In genomic region chr14:54780836-54781609, GRCm38 (mm10) we compare ENCODE assay signal across 8 mouse cellular contexts. TPM values are rescaled to one million over a fixed set of nuclear protein-coding genes. Genes with fewer than 3 reads are reported as not detected.
DNase-seq lines count a peak whose midpoint lies in the region; ATAC-seq and TF ChIP-seq lines count a peak whose summit lies in the region.

No protein-coding gene starts in this region.

- peaks cover 6 to 11% of the 10 kb centered on the region in 2 experiments for H3K27me3 ChIP-seq in MEL (ENCODE audit: control insufficient read depth in 1 of 2, insufficient read depth in 2 of 2, low read length in 2 of 2)
- H3K27me3 ChIP-seq in forebrain, embryonic 15.5 days = no peaks in the 10 kb centered on the region
- no peaks in the 10 kb centered on the region for H3K27me3 ChIP-seq in neural tube, embryonic 14.5 days (ENCODE audit: control insufficient read depth, insufficient read depth, low read length)

- peaks cover 0 to 8% of the 10 kb centered on the region in 2 experiments; a peak in 2 of 4 replicates for H3K36me3 ChIP-seq in MEL (ENCODE audit: control insufficient read depth in 1 of 2, insufficient read depth in 2 of 2, low read length in 2 of 2)
- no peaks in the 10 kb centered on the region for H3K36me3 ChIP-seq in forebrain, embryonic 15.5 days
- H3K36me3 ChIP-seq in neural tube, embryonic 14.5 days (ENCODE audit: control insufficient read depth, insufficient read depth, low read length) = no peaks in the 10 kb centered on the region

- ATAC-seq in forebrain, embryonic 15.5 days (replicated peaks) = peak; percentile 77
- ATAC-seq in neural tube, embryonic 14.5 days (ENCODE audit: low read depth) = peak; percentile 89

- H3K79me2 ChIP-seq in MEL (ENCODE audit: control insufficient read depth, insufficient read depth, low read length, poor library complexity) = no peaks in the 10 kb centered on the region

- peak overlapping the region; percentile 52 to 71 for H3K4me3 ChIP-seq in MEL (ENCODE audit: control insufficient read depth in 1 of 2, insufficient read depth in 1 of 2, low read depth in 2 of 2, low read length in 2 of 2)
- peak overlapping the region; percentile 74 for H3K4me3 ChIP-seq in brown adipose tissue, adult 24 weeks (ENCODE audit: insufficient read depth, low read depth, low read length)
- H3K4me3 ChIP-seq in forebrain, embryonic 15.5 days = peak overlapping the region; percentile 56
- peak overlapping the region; percentile 35 for H3K4me3 ChIP-seq in neural tube, embryonic 14.5 days (ENCODE audit: low read depth, low read length)

- WGBS in forebrain, embryonic 15.5 days = 2% methylated on average over 35 of the region's 35 CpGs
- 2% methylated on average over 35 of the region's 35 CpGs for WGBS in neural tube, embryonic 14.5 days

- peak overlapping the region; percentile 89 for H3K4me2 ChIP-seq in forebrain, embryonic 15.5 days (replicated peaks)
- peak overlapping the region; percentile 60 for H3K4me2 ChIP-seq in neural tube, embryonic 14.5 days (ENCODE audit: low read depth, low read length)

- no peaks in the 10 kb centered on the region for H3K9me3 ChIP-seq in MEL (replicated peaks; ENCODE audit: insufficient read depth, low read length)
- H3K9me3 ChIP-seq in forebrain, embryonic 15.5 days = no peaks in the 10 kb centered on the region
- no peaks in the 10 kb centered on the region for H3K9me3 ChIP-seq in neural tube, embryonic 14.5 days (ENCODE audit: control insufficient read depth, low read length)

- DNase-seq in MEL (ENCODE audit: low read depth, low spot score) = peak; percentile 34
- DNase-seq in heart, postnatal 25 days (ENCODE audit: low spot score) = peak; percentile 21
- DNase-seq in kidney, postnatal 4 days = peak; percentile 63 to 74
- peak; percentile 28 to 51 for DNase-seq in lung, adult 18-20 months
- DNase-seq in yolk sac, embryonic 10.5 days (ENCODE audit: low spot score) = peak; percentile 86

- H3K27ac ChIP-seq in MEL (ENCODE audit: control insufficient read depth, low read depth, low read length) = no peak overlapping the region
- no peak overlapping the region for H3K27ac ChIP-seq in brown adipose tissue, adult 24 weeks (replicated peaks; ENCODE audit: low read depth, low read length)
- peak overlapping the region; percentile 62 for H3K27ac ChIP-seq in forebrain, embryonic 15.5 days (replicated peaks)
- H3K27ac ChIP-seq in neural tube, embryonic 14.5 days (ENCODE audit: low read depth, low read length) = no peak overlapping the region

- TF ChIP-seq CTCF in MEL (IDR thresholded peaks at IDR 0.05 in 2 of 3, conservative IDR thresholded peaks at IDR 0.05 in 1 of 3; ENCODE audit: control insufficient read depth in 1 of 3, insufficient read depth in 1 of 3, low read depth in 2 of 3, low read length in 3 of 3, poor library complexity in 1 of 3, severe bottlenecking in 1 of 3) = no peak

- no peak for TF ChIP-seq EP300 in MEL (IDR thresholded peaks at IDR 0.05; ENCODE audit: low read depth in 1 of 2, low read length in 2 of 2)

- H3K9ac ChIP-seq in MEL (ENCODE audit: control insufficient read depth, low read depth, low read length, poor library complexity, severe bottlenecking) = peak overlapping the region; percentile 61; the same call in 1 of the 2 replicates
- H3K9ac ChIP-seq in forebrain, embryonic 15.5 days (replicated peaks) = peak overlapping the region; percentile 60
- H3K9ac ChIP-seq in neural tube, embryonic 14.5 days (replicated peaks; ENCODE audit: low read depth, low read length) = peak overlapping the region; percentile 34

- TF ChIP-seq RAD21 in MEL (IDR thresholded peaks at IDR 0.05; ENCODE audit: low read depth, low read length) = no peak

- H3K4me1 ChIP-seq in MEL (ENCODE audit: control insufficient read depth in 1 of 2, insufficient read depth in 2 of 2, low read length in 2 of 2) = peaks cover 0 to 9% of the 10 kb centered on the region in 2 experiments; a peak in 1 of 4 replicates
- H3K4me1 ChIP-seq in brown adipose tissue, adult 24 weeks (ENCODE audit: control insufficient read depth, insufficient read depth, insufficient read length, low read length) = no peaks in the 10 kb centered on the region
- peaks cover 7% of the 10 kb centered on the region for H3K4me1 ChIP-seq in forebrain, embryonic 15.5 days
- H3K4me1 ChIP-seq in neural tube, embryonic 14.5 days (ENCODE audit: control insufficient read depth, insufficient read depth, low read length) = no peaks in the 10 kb centered on the region

- intact Hi-C loops in heart, postnatal 25 days (cut with DNase I) = no loop called here

- no peak for TF ChIP-seq POLR2A in MEL (IDR thresholded peaks at IDR 0.05; ENCODE audit: control insufficient read depth in 1 of 2, insufficient read depth in 1 of 2, low read depth in 1 of 2, low read length in 2 of 2, poor library complexity in 1 of 2)

TF ChIP-seq in MEL, 35 proteins besides CTCF, POLR2A, EP300 and RAD21:
- no peak for TF ChIP-seq GATA1 (IDR thresholded peaks at IDR 0.05; ENCODE audit: low read depth, low read length)
- TF ChIP-seq MXI1 (IDR thresholded peaks at IDR 0.05; ENCODE audit: low read depth, low read length) = no peak
- no peak for TF ChIP-seq TAL1 (IDR thresholded peaks at IDR 0.05; ENCODE audit: low read length)
- no peak for TF ChIP-seq POLR2AphosphoS5 (IDR thresholded peaks at IDR 0.05; ENCODE audit: borderline replicate concordance, low read depth, low read length)

RNA-seq across cellular contexts. Expression of gene Slc7a8, which starts 0.7 kb away (rescaled TPM):
- total RNA-seq in MEL (2012; rRNA removed) = 0.07 and 0.08 TPM in 2 replicates
- under 1 TPM in 1 of 2 experiments, not detected in 1; 0.29 TPM for polyA plus RNA-seq in MEL (2012; ENCODE audit: insufficient read depth in 1 of 2, insufficient read length in 2 of 2, low read depth in 1 of 2, low replicate concordance in 2 of 2, missing spikeins in 1 of 2)
- 2.4 and 2.8 TPM in 2 replicates for polyA plus RNA-seq in brown adipose tissue, adult 24 weeks (2012; ENCODE audit: insufficient read depth, insufficient read length, missing spikeins)
- 6.4 and 8.2 TPM in 2 replicates for polyA plus RNA-seq in forebrain, embryonic 15.5 days (2015; fragmentation: Nextera tagmentation; extraction: Ambion mirVana)
- 1 to 10 TPM; 2.4 to 2.8 TPM for total RNA-seq in heart, postnatal 25 days (2021)
- polyA plus RNA-seq in neural tube, embryonic 14.5 days (2014; fragmentation: Nextera tagmentation; extraction: Ambion mirVana) = 7.3 and 8.5 TPM in 2 replicates

RNA-seq across cellular contexts. Expression of gene Rnf212b, which starts 32.9 kb away (rescaled TPM):
- total RNA-seq in MEL (2012; rRNA removed) = not detected in 2 replicates
- not detected for polyA plus RNA-seq in MEL (2012; ENCODE audit: insufficient read depth in 1 of 2, insufficient read length in 2 of 2, low read depth in 1 of 2, low replicate concordance in 2 of 2, missing spikeins in 1 of 2)
- 1.5 and 2.0 TPM in 2 replicates for polyA plus RNA-seq in brown adipose tissue, adult 24 weeks (2012; ENCODE audit: insufficient read depth, insufficient read length, missing spikeins)
- polyA plus RNA-seq in forebrain, embryonic 15.5 days (2015; fragmentation: Nextera tagmentation; extraction: Ambion mirVana) = not detected in 2 replicates
- total RNA-seq in heart, postnatal 25 days (2021) = not detected
- polyA plus RNA-seq in neural tube, embryonic 14.5 days (2014; fragmentation: Nextera tagmentation; extraction: Ambion mirVana) = not detected in 2 replicates

Comparison
In these comparisons a context has a peak if more than half of its experiments do, and no peak if none do; other contexts are left out.
1. DNase-seq: peak in every context shown above with its lines; median percentile 86 in yolk sac, embryonic 10.5 days; 68 in kidney, postnatal 4 days; 40 in lung, adult 18-20 months; 34 in MEL; 21 in heart, postnatal 25 days.